Mouse (Mus musculus) MEL (cell line): ENCODE data around the gene Lrtm1. TPM values are rescaled to one million over a fixed set of nuclear protein-coding genes. Genes with fewer than 3 reads are reported as not detected.

ENCODE experiments used
- DNase-seq: peaks from one replicate; pipeline ENCODE4 v3.0.0; 2011; ENCODE audit warnings: low read depth, low spot score
- H3K27ac ChIP-seq: 2 replicates; pipeline ENCODE4 v1.5.1; 2012; ENCODE audit warnings: low read depth, mild to moderate bottlenecking, control low read depth, low read length, moderate library complexity; ENCODE audit not compliant: control insufficient read depth
- H3K27me3 ChIP-seq, 2 experiments: fragments of 150-350 bp in 1 of 2; sonication (generic) in 1 of 2; 2 replicates each; pipeline ENCODE4 v1.6.1; 2012; ENCODE audit warnings: low read length in 2 of 2, mild to moderate bottlenecking in 2 of 2, improper control_type of control experiment in 1 of 2, moderate library complexity in 1 of 2; ENCODE audit not compliant: insufficient read depth in 2 of 2, control insufficient read depth in 1 of 2
- H3K36me3 ChIP-seq, 2 experiments: 2 replicates each; pipeline ENCODE4 v1.6.1; 2012 to 2014; ENCODE audit warnings: low read length in 2 of 2, improper control_type of control experiment in 1 of 2, inconsistent platforms in 1 of 2, mild to moderate bottlenecking in 1 of 2; ENCODE audit not compliant: insufficient read depth in 2 of 2, control insufficient read depth in 1 of 2
- H3K4me1 ChIP-seq, 2 experiments: fragments of 150-350 bp in 1 of 2; sonication (generic) in 1 of 2; 2 replicates each; pipeline ENCODE4 v1.6.1; 2012; ENCODE audit warnings: low read length in 2 of 2, improper control_type of control experiment in 1 of 2, mild to moderate bottlenecking in 1 of 2; ENCODE audit not compliant: insufficient read depth in 2 of 2, control insufficient read depth in 1 of 2
- H3K4me3 ChIP-seq, 2 experiments: fragments of 150-350 bp in 1 of 2; sonication (generic) in 1 of 2; 2 replicates each; pipeline ENCODE4 v1.5.1; 2012; ENCODE audit warnings: low read depth in 2 of 2, low read length in 2 of 2, mild to moderate bottlenecking in 2 of 2, moderate library complexity in 2 of 2, control low read depth in 1 of 2, improper control_type of control experiment in 1 of 2; ENCODE audit not compliant: control insufficient read depth in 1 of 2, insufficient read depth in 1 of 2
- H3K79me2 ChIP-seq: 2 replicates; pipeline ENCODE4 v1.6.1; 2012; ENCODE audit warnings: mild to moderate bottlenecking, low read length, moderate library complexity; ENCODE audit not compliant: control insufficient read depth, poor library complexity, insufficient read depth
- H3K9ac ChIP-seq: 2 replicates; pipeline ENCODE4 v1.6.1; 2012; ENCODE audit warnings: low read depth, mild to moderate bottlenecking, control low read depth, low read length, moderate library complexity; ENCODE audit not compliant: control insufficient read depth, poor library complexity, severe bottlenecking
- H3K9me3 ChIP-seq: fragments of 150-350 bp; sonication (generic); replicated peaks from 2 replicates; pipeline ENCODE4 v1.6.1; 2012; ENCODE audit warnings: mild to moderate bottlenecking, low read length, improper control_type of control experiment, moderate library complexity; ENCODE audit not compliant: insufficient read depth
- CHD2 ChIP-seq: IDR thresholded peaks from 2 replicates; pipeline ENCODE4 v1.6.1; 2011; ENCODE audit warnings: low read length, improper control_type of control experiment
- E2F4 ChIP-seq: IDR thresholded peaks from 2 replicates; pipeline ENCODE4 v1.6.1; 2011; ENCODE audit warnings: low read depth, low read length, improper control_type of control experiment, borderline replicate concordance
- GATA1 ChIP-seq: IDR thresholded peaks from 2 replicates; pipeline ENCODE4 v1.6.1; 2011; ENCODE audit warnings: low read depth, low read length, improper control_type of control experiment
- HCFC1 ChIP-seq: IDR thresholded peaks from 2 replicates; pipeline ENCODE4 v1.6.1; 2012; ENCODE audit warnings: low read depth, mild to moderate bottlenecking, inconsistent platforms, low read length, improper control_type of control experiment, moderate library complexity
- JUND ChIP-seq: IDR thresholded peaks from 2 replicates; pipeline ENCODE4 v1.6.1; 2011; ENCODE audit warnings: low read depth, mild to moderate bottlenecking, improper control_type of control experiment, low read length
- MAFK ChIP-seq: IDR thresholded peaks from 2 replicates; pipeline ENCODE4 v1.6.1; 2011; ENCODE audit warnings: low read depth, mild to moderate bottlenecking, low read length, improper control_type of control experiment, borderline replicate concordance
- MAZ ChIP-seq: IDR thresholded peaks from 2 replicates; pipeline ENCODE4 v1.6.1; 2012; ENCODE audit warnings: low read depth, mild to moderate bottlenecking, inconsistent platforms, low read length, improper control_type of control experiment
- MEF2A ChIP-seq: IDR thresholded peaks from 2 replicates; pipeline ENCODE4 v1.6.1; 2014; ENCODE audit warnings: low read depth, mild to moderate bottlenecking, inconsistent platforms, low read length, improper control_type of control experiment; ENCODE audit not compliant: poor library complexity, insufficient replicate concordance, severe bottlenecking; ENCODE audit errors: extremely low read depth
- MXI1 ChIP-seq: IDR thresholded peaks from 2 replicates; pipeline ENCODE4 v1.6.1; 2011; ENCODE audit warnings: mild to moderate bottlenecking, low read depth, low read length, improper control_type of control experiment
- MYB ChIP-seq: IDR thresholded peaks from 2 replicates; pipeline ENCODE4 v1.6.1; 2011; ENCODE audit warnings: mild to moderate bottlenecking, low read depth, low read length, improper control_type of control experiment
- MYC ChIP-seq: IDR thresholded peaks from 2 replicates; pipeline ENCODE4 v1.6.1; 2011; ENCODE audit warnings: low read depth, mild to moderate bottlenecking, low read length, improper control_type of control experiment, moderate library complexity
- POLR2A ChIP-seq, 2 experiments: IDR thresholded peaks; 2 replicates each; pipeline ENCODE4 v1.6.1; 2011 to 2012; ENCODE audit warnings: low read length in 2 of 2, mild to moderate bottlenecking in 2 of 2, control low read depth in 1 of 2, improper control_type of control experiment in 1 of 2, low read depth in 1 of 2, moderate library complexity in 1 of 2; ENCODE audit not compliant: control insufficient read depth in 1 of 2, insufficient read depth in 1 of 2, poor library complexity in 1 of 2
- POLR2AphosphoS5 ChIP-seq: IDR thresholded peaks from 2 replicates; pipeline ENCODE4 v1.6.1; 2012; ENCODE audit warnings: low read depth, borderline replicate concordance, mild to moderate bottlenecking, inconsistent platforms, low read length, moderate library complexity, mixed read lengths
- RAD21 ChIP-seq: IDR thresholded peaks from 2 replicates; pipeline ENCODE4 v1.6.1; 2011; ENCODE audit warnings: mild to moderate bottlenecking, low read depth, low read length, improper control_type of control experiment
- SIN3A ChIP-seq: IDR thresholded peaks from 2 replicates; pipeline ENCODE4 v1.6.1; 2012; ENCODE audit warnings: low read length, improper control_type of control experiment, inconsistent platforms
- SMC3 ChIP-seq: IDR thresholded peaks from 2 replicates; pipeline ENCODE4 v1.6.1; 2011; ENCODE audit warnings: low read depth, low read length, improper control_type of control experiment
- TCF12 ChIP-seq: IDR thresholded peaks from 2 replicates; pipeline ENCODE4 v1.6.1; 2014; ENCODE audit warnings: low read depth, mild to moderate bottlenecking, inconsistent platforms, low read length, improper control_type of control experiment, moderate library complexity
- UBTF ChIP-seq: IDR thresholded peaks from 2 replicates; pipeline ENCODE4 v1.6.1; 2012; ENCODE audit warnings: low read depth, mild to moderate bottlenecking, inconsistent platforms, low read length, improper control_type of control experiment, moderate library complexity, borderline replicate concordance; ENCODE audit not compliant: insufficient read depth
- USF2 ChIP-seq, 2 experiments: IDR thresholded peaks; 2 replicates each; pipeline ENCODE4 v1.6.1; 2011 to 2012; ENCODE audit warnings: improper control_type of control experiment in 2 of 2, low read length in 2 of 2, borderline replicate concordance in 1 of 2, inconsistent platforms in 1 of 2, low read depth in 1 of 2, mild to moderate bottlenecking in 1 of 2; ENCODE audit not compliant: insufficient read depth in 1 of 2
- ZC3H11A ChIP-seq: IDR thresholded peaks from 2 replicates; pipeline ENCODE4 v1.6.1; 2012; ENCODE audit warnings: low read depth, mild to moderate bottlenecking, inconsistent platforms, low read length, improper control_type of control experiment
- ZNF384 ChIP-seq: IDR thresholded peaks from 2 replicates; pipeline ENCODE4 v1.6.1; 2012; ENCODE audit warnings: low read depth, mild to moderate bottlenecking, inconsistent platforms, low read length, improper control_type of control experiment
- polyA plus RNA-seq, 2 experiments: library from polyadenylated mRNA; stranded (reverse) in 1 of 2; unstranded in 1 of 2; fragments of >175 nt in 1 of 2; fragments of >200 nt in 1 of 2; gene quantifications; 2 replicates each; pipeline versions ENCODE4 v1.2.1 to v1.2.4; 2012; ENCODE audit warnings: low replicate concordance in 2 of 2, low read depth in 1 of 2; ENCODE audit not compliant: insufficient read length in 2 of 2, insufficient read depth in 1 of 2, missing spikeins in 1 of 2
- total RNA-seq: library from RNA; depleted of rRNA; stranded (reverse); fragments of 300-350 nt; gene quantifications from 2 replicates; pipeline ENCODE4 v1.2.3, GENCODE M21; 2012

Lrtm1 gene
- total and polyA plus RNA-seq, 3 experiments, result not detected

- Histone ChIP-seq H3K9ac (no peak overlapping the region), H3K4me1 (no peaks in the 10 kb centered on the region), H3K27me3 (no peaks in the 10 kb centered on the region), H3K79me2 (no peaks in the 10 kb centered on the region), H3K4me3 (no peak overlapping the region), H3K36me3 (no peaks in the 10 kb centered on the region), H3K9me3 (no peaks in the 10 kb centered on the region), H3K27ac (no peak overlapping the region)
- DNase-seq, result no peak
- TF ChIP-seq MXI1 (no peak), E2F4 (no peak), MAFK (no peak), POLR2A (IDR thresholded peaks at IDR 0.05; ENCODE audit: control insufficient read depth in 1 of 2, insufficient read depth in 1 of 2, low read depth in 1 of 2, low read length in 2 of 2, poor library complexity in 1 of 2) (no peak), CHD2 (no peak), MYB (no peak), USF2 (IDR thresholded peaks at IDR 0.05; ENCODE audit: borderline replicate concordance in 1 of 2, insufficient read depth in 1 of 2, low read depth in 1 of 2, low read length in 2 of 2) (no peak), UBTF (no peak), SIN3A (no peak), MYC (no peak), ZNF384 (no peak), POLR2AphosphoS5 (no peak), GATA1 (no peak), MEF2A (no peak), ZC3H11A (no peak), HCFC1 (no peak), RAD21 (no peak), SMC3 (no peak), JUND (no peak)
Measured at GRCm38 (mm10) chr14:29080630-29081029, 62.6 kb downstream of the Lrtm1 start.

- Histone ChIP-seq H3K27me3 (no peaks in the 10 kb centered on the region), H3K4me1 (no peaks in the 10 kb centered on the region), H3K36me3 (no peaks in the 10 kb centered on the region), H3K27ac (no peak overlapping the region), H3K79me2 (no peaks in the 10 kb centered on the region), H3K9me3 (no peaks in the 10 kb centered on the region), H3K9ac (no peak overlapping the region), H3K4me3 (no peak overlapping the region)
- no peak for TF ChIP-seq MAZ
- no peak for TF ChIP-seq TCF12
- DNase-seq, result no peak
Measured at GRCm38 (mm10) chr14:29082171-29082570, 64.2 kb downstream of the Lrtm1 start.
